Mouse (Mus musculus) kidney, adult 10 weeks (tissue): ENCODE data around the gene Defb26. TPM values are rescaled to one million over a fixed set of nuclear protein-coding genes. Genes with fewer than 3 reads are reported as not detected.

Experiments used
- polyA plus RNA-seq: library from polyadenylated mRNA; stranded (reverse); fragments of 350-450 nt; fragmentation: Illumina TruSeq; extraction: RNeasy Lipid Tissue Mini Kit (QIAGEN cat#74804); gene quantifications from one replicate; pipeline ENCODE4 v1.2.3, GENCODE M21; 2014; ENCODE audit warnings: low read depth, low replicate concordance

Defb26 gene
- 2.1 TPM for polyA plus RNA-seq

DNA sequence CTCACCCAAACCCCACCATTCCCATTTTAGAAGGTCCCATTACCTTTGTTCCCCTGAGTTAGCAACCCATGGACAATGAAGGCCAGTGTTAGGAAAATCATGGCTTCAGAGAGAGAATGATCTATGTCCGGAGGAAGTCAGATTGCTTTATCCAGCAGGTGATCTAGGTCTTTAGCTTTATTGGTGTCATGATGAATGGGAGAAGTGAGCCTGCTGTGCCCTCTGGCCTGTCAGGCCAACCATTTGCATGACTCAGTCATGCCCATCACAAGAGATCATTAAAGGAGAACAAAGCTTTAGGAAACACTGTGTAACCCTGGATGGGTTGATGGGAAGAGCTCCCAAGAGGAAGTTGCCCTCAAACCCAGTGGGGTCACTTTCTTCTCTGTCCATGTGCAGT is at the start of gene Defb26:
Defb26 (minus strand) TSS at position 101 of the 400 bp plus-strand sequence.

GRCm38 (mm10) chr2:152539944-152540710 is 28.6 kb upstream of the Defb26 start, which contains the start of gene Defb29:
TSS of gene Defb29 (minus strand) at chr2:152540098.

GRCm38 (mm10) chr2:152517981-152518380 is 6.5 kb upstream of the Defb26 start, which contains the start of gene Defb28:
TSS of gene Defb28 (plus strand) at chr2:152518255.

GRCm38 (mm10) chr2:152490038-152490437 is 21.5 kb downstream of the Defb26 start, which contains the start of gene Defb22:
TSS of gene Defb22 (minus strand) at chr2:152490138.

DNA sequence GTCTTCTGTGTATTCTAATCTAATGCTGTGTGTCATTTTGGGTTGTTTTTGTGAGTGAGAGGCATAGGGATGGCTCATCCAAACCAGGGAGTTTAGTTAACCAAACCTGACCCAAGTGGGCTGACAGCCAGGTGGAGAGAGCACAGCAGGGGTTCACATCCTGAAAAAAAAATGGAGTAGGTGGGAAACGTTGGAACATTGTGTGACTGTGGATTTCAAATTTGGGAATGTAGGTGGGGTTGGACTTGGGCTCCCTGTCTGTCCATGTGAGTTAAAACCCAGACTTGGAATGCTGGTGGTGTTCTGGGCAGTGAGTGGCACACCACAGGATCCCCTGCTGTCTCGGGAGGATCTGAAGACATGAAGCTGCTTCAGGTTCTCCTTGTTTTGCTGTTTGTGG is 34.7 kb downstream of the Defb26 start, which contains the start of gene Defb20:
Defb20 (plus strand) TSS at position 301 of the 400 bp plus-strand sequence.

DNA sequence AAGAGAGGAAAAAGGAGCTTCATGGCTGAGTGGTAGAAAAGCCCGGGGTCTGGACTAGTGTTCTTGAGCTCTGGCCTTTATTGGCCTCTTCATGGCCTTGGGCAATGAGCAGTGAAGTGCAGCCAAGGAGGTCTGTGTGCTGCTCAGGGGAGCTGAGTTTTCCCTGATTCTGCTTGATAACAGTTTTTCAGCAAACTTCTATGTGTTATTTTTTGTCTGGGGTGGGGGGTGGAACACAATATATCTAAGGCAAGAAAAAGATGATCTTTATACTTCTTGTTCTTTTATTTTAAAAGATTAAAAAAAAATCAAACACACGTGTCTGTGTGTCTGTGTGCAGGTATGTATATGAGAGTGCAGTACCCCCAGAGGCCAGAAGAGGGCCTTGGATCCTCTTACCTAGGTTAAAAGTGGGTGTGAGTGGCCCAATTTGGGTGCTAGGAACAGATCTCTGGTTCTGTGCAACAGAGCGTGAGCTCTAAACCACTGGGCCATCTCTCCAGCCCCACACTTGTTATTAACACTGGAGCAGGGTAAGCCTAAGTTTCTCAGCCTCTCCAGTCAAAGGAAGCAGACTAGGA is 46.8 kb downstream of the Defb26 start, which contains the start of gene Defb23:
Defb23 (minus strand) TSS at position 51 of the 581 bp plus-strand sequence.

Other genes with a start within 250 kb of the Defb26 start
- gene Tbc1d20, start 217.9 kb downstream of the Defb26 start, polyA plus RNA-seq, result 22.4 TPM
- 0.44 TPM for gene Rbck1, start 179.0 kb downstream of the Defb26 start, polyA plus RNA-seq
- not detected for gene Trib3, start 167.7 kb downstream of the Defb26 start, polyA plus RNA-seq
- not detected for gene Nrsn2, start 135.1 kb downstream of the Defb26 start, polyA plus RNA-seq
- gene Sox12, start 113.6 kb downstream of the Defb26 start, polyA plus RNA-seq, result 0.40 TPM
- gene Zcchc3, start 96.7 kb downstream of the Defb26 start, polyA plus RNA-seq, result 3.2 TPM
- gene 6820408C15Rik, start 96.1 kb downstream of the Defb26 start, polyA plus RNA-seq, result 0.36 TPM
- gene Defb23, start 47.1 kb downstream of the Defb26 start, polyA plus RNA-seq, result not detected
- gene Defb20, start 34.6 kb downstream of the Defb26 start, polyA plus RNA-seq, result not detected
- not detected for gene Defb22, start 21.6 kb downstream of the Defb26 start, polyA plus RNA-seq
- gene Defb28, start 6.6 kb upstream of the Defb26 start, polyA plus RNA-seq, result not detected
- 44.8 TPM for gene Defb29, start 28.4 kb upstream of the Defb26 start, polyA plus RNA-seq
- gene Gm17416, start 57.6 kb upstream of the Defb26 start, polyA plus RNA-seq, result not detected
- not detected for gene Defb21, start 61.1 kb upstream of the Defb26 start, polyA plus RNA-seq
- gene Defb19, start 68.6 kb upstream of the Defb26 start, polyA plus RNA-seq, result not detected
- gene Defb45, start 87.7 kb upstream of the Defb26 start, polyA plus RNA-seq, result not detected
- gene Defb36, start 92.6 kb upstream of the Defb26 start, polyA plus RNA-seq, result not detected
- gene Defb25, start 111.4 kb upstream of the Defb26 start, polyA plus RNA-seq, result not detected
- 1.3 TPM for gene Rem1, start 115.3 kb upstream of the Defb26 start, polyA plus RNA-seq
- 32.4 TPM for gene H13, start 157.8 kb upstream of the Defb26 start, polyA plus RNA-seq
- gene Mcts2, start 175.3 kb upstream of the Defb26 start, polyA plus RNA-seq, result 24.4 TPM
- 27.5 TPM for gene Id1, start 224.6 kb upstream of the Defb26 start, polyA plus RNA-seq
- gene Cox4i2, start 242.5 kb upstream of the Defb26 start, polyA plus RNA-seq, result not detected